Mouse (Mus musculus) liver, embryonic 14.5 days (tissue): ENCODE data around the gene Clint1.

Experiments
- CTCF ChIP-seq: IDR thresholded peaks from 2 replicates; pipeline ENCODE4 v1.5.1; 2016; ENCODE audit warnings: antibody characterized with exemption, low read depth, control low read depth
- EP300 ChIP-seq: IDR thresholded peaks from 2 replicates; pipeline ENCODE4 v1.6.1; 2016; ENCODE audit warnings: antibody characterized with exemption, low read depth

DNA sequence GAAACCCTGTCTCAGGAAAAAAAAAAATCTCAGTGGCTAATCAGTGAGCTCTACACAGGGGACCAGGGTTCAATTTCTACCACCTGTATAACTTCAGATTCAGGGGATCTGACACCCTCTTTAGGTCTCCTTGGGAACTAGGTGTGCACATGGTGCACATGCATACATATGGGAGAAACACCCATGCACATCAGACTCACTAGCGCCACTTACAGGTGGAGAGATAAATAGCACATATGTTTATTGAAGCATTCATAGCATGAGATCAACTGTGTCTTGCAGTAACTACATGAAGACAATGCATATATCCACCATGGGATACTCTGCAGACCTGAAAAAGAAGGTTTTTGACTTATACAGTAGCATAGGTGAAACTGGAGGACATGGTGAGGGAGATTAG lies 21.8 kb downstream of the Clint1 start:
- peak; percentile 61 for TF ChIP-seq CTCF
- TF ChIP-seq EP300 = no peak
